10 mouse cellular contexts compared by ENCODE assay signal in the genomic region with DNA sequence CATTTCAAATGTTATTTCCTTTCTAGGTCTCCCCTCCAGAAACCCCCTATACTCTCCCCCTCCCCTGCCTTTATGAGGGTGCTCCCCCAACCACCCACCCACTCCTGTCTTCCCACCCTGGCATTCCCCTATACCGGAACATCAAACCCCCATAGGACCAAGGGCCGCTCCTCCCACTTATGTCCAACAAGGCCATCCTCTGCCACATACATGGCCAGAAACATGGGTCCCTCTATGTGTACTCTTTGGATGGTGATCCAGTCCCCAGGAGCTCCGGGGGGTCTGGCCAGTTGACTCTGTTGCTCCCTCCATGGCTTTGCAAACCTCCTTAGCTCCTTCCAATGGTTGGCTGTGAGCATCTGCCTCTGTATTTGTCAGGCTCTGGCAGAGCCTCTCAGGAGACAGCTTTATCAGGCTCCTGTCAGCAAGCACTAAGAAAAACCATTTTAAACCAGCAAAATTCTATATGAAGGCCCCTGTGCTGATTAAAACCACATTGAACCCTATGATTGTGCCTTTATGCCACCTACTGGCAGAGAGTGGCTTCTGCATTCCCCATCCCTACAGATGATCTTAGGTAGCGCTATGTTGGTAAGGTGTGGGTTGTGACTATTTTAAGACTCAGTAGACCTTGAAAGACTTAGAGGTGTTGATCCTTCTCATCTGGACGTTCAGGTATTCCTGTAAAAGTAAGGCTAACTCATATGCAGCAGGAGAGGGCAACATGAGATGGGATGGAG. TPM values are rescaled to one million over a fixed set of nuclear protein-coding genes. Genes with fewer than 3 reads are reported as not detected.
DNase-seq lines count a peak whose midpoint lies in the region; ATAC-seq and TF ChIP-seq lines count a peak whose summit lies in the region.
"Had no signal": no experiment of that assay in that cellular context is flagged by ENCODE, and none has a peak within 500 bp of the region (broad histone marks: within the 10 kb centered on the region; RNA-seq: fewer than 3 reads in every experiment).

No protein-coding gene starts in this region.

- TF ChIP-seq CTCF in CH12.LX (conservative IDR thresholded peaks at IDR 0.05 in 1 of 2, IDR thresholded peaks at IDR 0.05 in 1 of 2; ENCODE audit: low read depth in 2 of 2, low read length in 2 of 2): peak; percentile 81 to 86

- 60% methylated on average over 5 of the region's 5 CpGs for WGBS in heart, embryonic 14.5 days
- 71% methylated on average over 5 of the region's 5 CpGs for WGBS in intestine, embryonic 15.5 days

- no peaks in the 10 kb centered on the region for H3K27me3 ChIP-seq in heart, embryonic 14.5 days (ENCODE audit: control insufficient read depth, insufficient read depth, low read length)
- H3K27me3 ChIP-seq in CH12.LX (replicated peaks): no peaks in the 10 kb centered on the region
- H3K27me3 ChIP-seq in intestine, embryonic 15.5 days (replicated peaks): no peaks in the 10 kb centered on the region

- no peaks in the 10 kb centered on the region for H3K79me2 ChIP-seq in CH12.LX (replicated peaks; ENCODE audit: control insufficient read depth, extremely low read depth, insufficient read depth, poor library complexity, severe bottlenecking)

- dilution Hi-C loops in CH12.LX (cut with MboI; ENCODE audit: extremely low pct_ligation_motif_present, extremely low pct_unique_long_range_greater_than_20kb, low sequenced_read_pairs): no loop called here

- H3K4me3 ChIP-seq in heart, embryonic 14.5 days (ENCODE audit: control insufficient read depth in 1 of 2, insufficient read depth in 1 of 2, low read depth in 1 of 2, low read length in 2 of 2): no peak overlapping the region
- no peak overlapping the region for H3K4me3 ChIP-seq in CH12.LX (replicated peaks in 1 of 3; ENCODE audit: low read depth in 2 of 3, low read length in 2 of 3, poor library complexity in 1 of 3)
- no peak overlapping the region for H3K4me3 ChIP-seq in intestine, embryonic 15.5 days (replicated peaks)

- no peak overlapping the region for H3K9ac ChIP-seq in heart, embryonic 14.5 days (ENCODE audit: low read length)
- H3K9ac ChIP-seq in CH12.LX (ENCODE audit: insufficient read depth, low read depth): no peak overlapping the region
- no peak overlapping the region for H3K9ac ChIP-seq in intestine, embryonic 15.5 days

- no peaks in the 10 kb centered on the region for H3K9me3 ChIP-seq in heart, embryonic 14.5 days (ENCODE audit: control insufficient read depth, low read length)
- no peaks in the 10 kb centered on the region for H3K9me3 ChIP-seq in CH12.LX (replicated peaks; ENCODE audit: low read length)
- H3K9me3 ChIP-seq in intestine, embryonic 15.5 days: no peaks in the 10 kb centered on the region

- H3K4me1 ChIP-seq in heart, embryonic 14.5 days (ENCODE audit: control insufficient read depth in 2 of 2, insufficient read depth in 2 of 2, low read length in 2 of 2): no peaks in the 10 kb centered on the region
- H3K4me1 ChIP-seq in CH12.LX (ENCODE audit: control insufficient read depth in 1 of 2, insufficient read depth in 2 of 2): peaks cover 0 to 44% of the 10 kb centered on the region in 2 experiments; a peak in 3 of 4 replicates
- H3K4me1 ChIP-seq in intestine, embryonic 15.5 days (replicated peaks): no peaks in the 10 kb centered on the region

- peak; percentile 78 for TF ChIP-seq RAD21 in CH12.LX (IDR thresholded peaks at IDR 0.05; ENCODE audit: low read depth, low read length)

- no peak overlapping the region for H3K4me2 ChIP-seq in heart, embryonic 14.5 days (ENCODE audit: low read length)
- H3K4me2 ChIP-seq in CH12.LX (ENCODE audit: insufficient read depth, low read depth, poor library complexity, severe bottlenecking): no peak overlapping the region
- H3K4me2 ChIP-seq in intestine, embryonic 15.5 days (replicated peaks): no peak overlapping the region

- no peak for TF ChIP-seq POLR2A in CH12.LX (IDR thresholded peaks at IDR 0.05; ENCODE audit: low read depth, low read length)

- no peaks in the 10 kb centered on the region for H3K36me3 ChIP-seq in heart, embryonic 14.5 days (ENCODE audit: control insufficient read depth, insufficient read depth, low read length)
- H3K36me3 ChIP-seq in CH12.LX (replicated peaks in 1 of 2; ENCODE audit: control insufficient read depth in 1 of 2, insufficient read depth in 1 of 2, low read length in 1 of 2): no peaks in the 10 kb centered on the region
- no peaks in the 10 kb centered on the region for H3K36me3 ChIP-seq in intestine, embryonic 15.5 days

- no peak for TF ChIP-seq EP300 in CH12.LX (IDR thresholded peaks at IDR 0.05; ENCODE audit: low read length)

- intact Hi-C loops in heart, postnatal 25 days (cut with DNase I): loop anchor here (5.0 kb wide), 2 partner anchors 42 to 627 kb away; partner anchors contain the start of gene Fh1

- no peak overlapping the region for H3K27ac ChIP-seq in heart, embryonic 14.5 days (replicated peaks in 1 of 2; ENCODE audit: control insufficient read depth in 1 of 2, insufficient read depth in 1 of 2, low read depth in 2 of 2, low read length in 2 of 2)
- H3K27ac ChIP-seq in CH12.LX (ENCODE audit: insufficient read depth, low read depth): no peak overlapping the region
- H3K27ac ChIP-seq in intestine, embryonic 15.5 days: no peak overlapping the region

- ATAC-seq in heart, embryonic 14.5 days (ENCODE audit: insufficient number of reproducible peaks, insufficient read depth, low FRiP score, low read depth): 0 out of 2 replicates have a peak, but pooled peaks have one; percentile 17
- peak; percentile 67 for ATAC-seq in intestine, embryonic 15.5 days
- ATAC-seq in megakaryocyte, adult 5-6 weeks (ENCODE audit: poor library complexity, severe bottlenecking): peak; percentile 91

- in situ Hi-C loops in CH12.LX (cut with MboI; ENCODE audit: low pct_ligation_motif_present, low pct_unique_long_range_greater_than_20kb, low sequenced_read_pairs): loop anchor here (5.0 kb wide), 1 partner anchor 37 kb away; no protein-coding TSS in a partner anchor

- DNase-seq in heart, postnatal 25 days (ENCODE audit: low spot score): no peak
- peak; percentile 69 for DNase-seq in CH12.LX (ENCODE audit: extremely low read depth)
- peak; percentile 63 for DNase-seq in embryo, embryonic 11 days
- DNase-seq in thymus, postnatal 14 days: peak; percentile 55
- DNase-seq in gastrocnemius, adult 18-20 months (ENCODE audit: low spot score): no peak

TF ChIP-seq in CH12.LX, 34 proteins besides CTCF, POLR2A, EP300 and RAD21:
- TF ChIP-seq ZNF384 (IDR thresholded peaks at IDR 0.05; ENCODE audit: low read depth, low read length): no peak
- peak; percentile 24; the same call in 1 of the 2 replicates for TF ChIP-seq ZC3H11A (IDR thresholded peaks at IDR 0.05; ENCODE audit: low read depth, low read length)
- TF ChIP-seq SMC3 (IDR thresholded peaks at IDR 0.05; ENCODE audit: low read depth, low read length): peak; percentile 85

RNA-seq across cellular contexts. Expression of gene Opn3, which starts 23.7 kb away (rescaled TPM):
- polyA plus RNA-seq in heart, embryonic 14.5 days (2014; fragmentation: Nextera tagmentation; extraction: Ambion mirVana): 13.4 and 15.6 TPM in 2 replicates
- 1 to 10 TPM; 8.5 to 8.9 TPM for total RNA-seq in heart, postnatal 25 days (2021)
- total RNA-seq in CH12.LX (2012; rRNA removed) (0.76 and 0.89 TPM in 2 replicates), CH12.LX (2014; rRNA removed) (1.5 and 1.6 TPM in 2 replicates)
- 2.6 and 2.9 TPM in 2 replicates for polyA plus RNA-seq in CH12.LX (2012; ENCODE audit: insufficient read length, low read depth)
- polyA plus RNA-seq in intestine, embryonic 15.5 days (2015; fragmentation: Nextera tagmentation; extraction: Ambion mirVana): 6.5 and 7.1 TPM in 2 replicates
- total RNA-seq in megakaryocyte, adult 5-6 weeks (2015): 1.5 and 1.9 TPM in 2 replicates
- 0.37 and 1.7 TPM in 2 replicates for total RNA-seq in megakaryocyte, adult 5-6 weeks (2017)
- 1 to 10 TPM; 2.8 to 3.8 TPM for total RNA-seq in gastrocnemius, adult 18-20 months (2021)

RNA-seq across cellular contexts. Expression of gene Chml, which starts 23.9 kb away (rescaled TPM):
- polyA plus RNA-seq in heart, embryonic 14.5 days (2014; fragmentation: Nextera tagmentation; extraction: Ambion mirVana): 6.9 TPM in 2 replicates
- 10 to 100 TPM; 10.9 to 13.6 TPM for total RNA-seq in heart, postnatal 25 days (2021)
- total RNA-seq in CH12.LX (2012; rRNA removed) (3.3 and 4.1 TPM in 2 replicates), CH12.LX (2014; rRNA removed) (6.0 and 6.7 TPM in 2 replicates)
- 2.7 and 3.1 TPM in 2 replicates for polyA plus RNA-seq in CH12.LX (2012; ENCODE audit: insufficient read length, low read depth)
- 2.4 and 2.6 TPM in 2 replicates for polyA plus RNA-seq in intestine, embryonic 15.5 days (2015; fragmentation: Nextera tagmentation; extraction: Ambion mirVana)
- total RNA-seq in megakaryocyte, adult 5-6 weeks (2015): 14.2 and 17.0 TPM in 2 replicates
- 28.4 and 38.1 TPM in 2 replicates for total RNA-seq in megakaryocyte, adult 5-6 weeks (2017)
- total RNA-seq in gastrocnemius, adult 18-20 months (2021): 1 to 10 TPM; 2.9 to 4.9 TPM

RNA-seq across cellular contexts. Expression of gene Wdr64, which starts 29.6 kb away (rescaled TPM):
- polyA plus RNA-seq in heart, embryonic 14.5 days (2014; fragmentation: Nextera tagmentation; extraction: Ambion mirVana): not detected in 2 replicates
- not detected for total RNA-seq in heart, postnatal 25 days (2021)
- total RNA-seq in CH12.LX (2012; rRNA removed) (not detected in 2 replicates), CH12.LX (2014; rRNA removed) (not detected in 2 replicates)
- not detected in 2 replicates for polyA plus RNA-seq in CH12.LX (2012; ENCODE audit: insufficient read length, low read depth)
- not detected in 2 replicates for polyA plus RNA-seq in intestine, embryonic 15.5 days (2015; fragmentation: Nextera tagmentation; extraction: Ambion mirVana)
- not detected in 2 replicates for total RNA-seq in megakaryocyte, adult 5-6 weeks (2015)
- not detected in 2 replicates for total RNA-seq in megakaryocyte, adult 5-6 weeks (2017)
- total RNA-seq in gastrocnemius, adult 18-20 months (2021): not detected
- total RNA-seq: adrenal gland, postnatal 36 days had no signal
- polyA plus RNA-seq: large intestine, adult 2 months had no signal

RNA-seq across cellular contexts. Expression of gene Fh1, which starts 43.4 kb away (rescaled TPM):
- polyA plus RNA-seq in heart, embryonic 14.5 days (2014; fragmentation: Nextera tagmentation; extraction: Ambion mirVana): 306 and 312 TPM in 2 replicates
- total RNA-seq in heart, postnatal 25 days (2021): 100 to 1,000 TPM; 615 to 625 TPM
- 100 and 104 TPM in 2 replicates for total RNA-seq in CH12.LX (2012; rRNA removed)
- 113 and 120 TPM in 2 replicates for total RNA-seq in CH12.LX (2014; rRNA removed)
- 122 and 175 TPM in 2 replicates for polyA plus RNA-seq in CH12.LX (2012; ENCODE audit: insufficient read length, low read depth)
- 155 and 163 TPM in 2 replicates for polyA plus RNA-seq in intestine, embryonic 15.5 days (2015; fragmentation: Nextera tagmentation; extraction: Ambion mirVana)
- total RNA-seq in megakaryocyte, adult 5-6 weeks (2015): 85.8 and 106 TPM in 2 replicates
- total RNA-seq in megakaryocyte, adult 5-6 weeks (2017): 65.9 and 70.7 TPM in 2 replicates
- total RNA-seq in gastrocnemius, adult 18-20 months (2021): 100 to 1,000 TPM; 241 to 256 TPM

RNA-seq across cellular contexts. Expression of gene Kmo, which starts 48.7 kb away (rescaled TPM):
- 0.36 TPM in 1 of 2 replicates, not detected in the other for polyA plus RNA-seq in heart, embryonic 14.5 days (2014; fragmentation: Nextera tagmentation; extraction: Ambion mirVana)
- under 1 TPM; 0.45 to 0.47 TPM for total RNA-seq in heart, postnatal 25 days (2021)
- 9.7 and 13.2 TPM in 2 replicates for total RNA-seq in CH12.LX (2012; rRNA removed)
- 49.2 and 50.6 TPM in 2 replicates for total RNA-seq in CH12.LX (2014; rRNA removed)
- 42.5 and 48.1 TPM in 2 replicates for polyA plus RNA-seq in CH12.LX (2012; ENCODE audit: insufficient read length, low read depth)
- 0.66 and 0.75 TPM in 2 replicates for polyA plus RNA-seq in intestine, embryonic 15.5 days (2015; fragmentation: Nextera tagmentation; extraction: Ambion mirVana)
- total RNA-seq in megakaryocyte, adult 5-6 weeks (2015): 15.3 and 15.9 TPM in 2 replicates
- total RNA-seq in megakaryocyte, adult 5-6 weeks (2017): 27.6 and 34.5 TPM in 2 replicates
- total RNA-seq in gastrocnemius, adult 18-20 months (2021): under 1 TPM; 0.09 to 0.14 TPM

Comparison
In these comparisons a context has a peak if more than half of its experiments do, and no peak if none do; other contexts are left out.
1. ATAC-seq: peak in every context shown above with its lines; median percentile 91 in megakaryocyte, adult 5-6 weeks; 67 in intestine, embryonic 15.5 days; 17 in heart, embryonic 14.5 days.
2. DNase-seq: peak in CH12.LX (single experiment), embryo, embryonic 11 days (single experiment) and thymus, postnatal 14 days (single experiment); none in heart, postnatal 25 days (single experiment) and gastrocnemius, adult 18-20 months (single experiment).